Mouse (Mus musculus): ENCODE data around the gene Tmcc1.
"Not testable (repeated sequence)": the region's sequence is repeated elsewhere in the genome, so short reads cannot be mapped to it uniquely, and the experiment has no call there.

The Tmcc1 gene

DNA sequence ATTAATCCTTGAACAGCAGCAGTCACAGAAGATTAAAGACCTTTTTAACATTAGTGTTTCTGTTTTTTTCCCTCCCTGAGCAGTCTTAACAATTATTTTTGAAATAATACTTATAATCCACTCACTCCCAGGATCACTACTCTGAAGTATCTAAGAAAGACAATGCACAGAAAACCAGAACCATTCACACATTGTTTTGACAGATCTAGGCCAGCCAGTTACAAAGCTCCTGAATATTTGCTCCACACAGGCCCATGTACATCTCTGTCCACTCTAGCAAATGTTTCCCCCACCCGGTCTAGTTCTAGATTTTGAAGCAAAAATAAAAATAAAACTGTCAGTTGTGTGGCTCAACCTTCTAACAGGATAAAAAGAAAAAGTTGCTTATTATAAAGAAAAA is 45.9 kb downstream of the Tmcc1 start:
- DNase-seq (ENCODE audit: low read depth, low spot score), result no peak

DNA sequence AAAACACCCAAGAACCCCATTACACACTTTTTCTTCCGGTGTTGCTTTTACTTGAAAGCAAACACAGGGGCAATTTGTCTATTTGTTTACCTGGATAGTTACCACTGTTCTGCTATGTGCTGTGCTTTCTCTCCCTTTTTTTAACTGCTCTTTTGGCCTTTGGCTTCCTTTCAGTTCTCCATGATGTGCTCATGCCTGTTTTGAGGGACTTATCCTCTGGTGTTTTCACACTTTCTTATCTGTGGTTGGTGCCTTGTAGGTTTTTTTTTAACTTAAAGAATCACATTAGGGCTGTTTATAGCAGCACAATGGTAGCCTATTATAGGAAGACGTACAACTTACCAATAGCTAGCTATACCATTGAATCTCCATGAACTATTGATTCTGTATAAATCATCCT is 51.6 kb downstream of the Tmcc1 start:
- DNase-seq (ENCODE audit: low read depth, low spot score), result no peak

GRCm38 (mm10) chr6:116140782-116141181 is 52.5 kb downstream of the Tmcc1 start:
- no peak for DNase-seq (ENCODE audit: low read depth, low spot score)

GRCm38 (mm10) chr6:116139143-116139856 is 54.0 kb downstream of the Tmcc1 start:
- DNase-seq (ENCODE audit: low read depth, low spot score), result peak; percentile 12

DNA sequence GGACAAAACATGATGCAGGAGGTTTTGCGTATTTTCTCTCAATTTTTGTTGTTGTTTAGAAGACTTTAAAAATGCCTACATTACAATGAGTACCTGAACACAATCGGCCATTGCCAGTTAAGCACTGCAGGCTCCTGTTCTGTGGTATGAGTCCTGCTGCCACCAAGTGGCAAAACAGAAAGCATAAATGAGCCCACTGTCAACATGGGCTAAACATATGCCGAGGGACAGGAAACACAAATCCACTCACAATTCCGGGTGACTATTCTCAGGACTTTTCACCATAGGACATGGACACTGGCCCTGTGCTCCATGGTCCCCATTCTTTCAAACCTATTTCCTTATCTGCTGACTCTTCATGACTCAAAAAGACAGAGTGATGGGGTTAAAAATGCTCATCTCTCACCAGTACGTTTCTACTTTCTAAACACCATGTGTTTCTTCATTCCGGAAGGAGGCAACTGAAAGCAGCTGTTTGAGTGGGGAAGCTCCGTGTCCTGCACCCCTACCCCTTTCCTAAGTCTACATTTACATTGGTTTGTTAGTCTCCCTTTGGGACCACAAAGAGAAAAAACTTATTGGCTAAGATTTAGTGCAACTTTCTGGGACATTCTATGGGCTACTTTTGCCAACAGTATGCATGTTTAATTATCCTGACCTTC is 57.2 kb downstream of the Tmcc1 start:
- no peak for DNase-seq (ENCODE audit: low read depth, low spot score)

GRCm38 (mm10) chr6:116133756-116134155 is 59.5 kb downstream of the Tmcc1 start:
- DNase-seq (ENCODE audit: low read depth, low spot score), result peak; percentile 12

DNA sequence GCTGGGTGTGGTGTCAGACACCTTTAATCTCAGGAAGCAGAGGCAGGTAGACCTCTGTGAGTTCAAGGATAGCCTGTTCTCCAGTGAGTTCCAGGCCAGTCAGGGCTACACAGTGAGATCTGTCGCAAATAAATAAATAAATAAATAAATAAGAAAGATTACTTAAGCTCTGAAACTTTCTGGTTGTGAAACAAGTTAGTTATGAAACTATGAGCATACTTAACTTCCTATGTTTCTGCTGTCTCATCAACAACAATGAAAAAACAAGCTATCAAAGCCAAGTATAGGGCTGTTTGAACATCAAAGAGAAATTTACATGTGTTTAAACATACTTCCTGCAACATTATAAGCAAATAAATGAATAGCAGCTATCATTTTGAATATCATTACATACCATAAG is 61.5 kb downstream of the Tmcc1 start:
- no peak for DNase-seq (ENCODE audit: low read depth, low spot score)

DNA sequence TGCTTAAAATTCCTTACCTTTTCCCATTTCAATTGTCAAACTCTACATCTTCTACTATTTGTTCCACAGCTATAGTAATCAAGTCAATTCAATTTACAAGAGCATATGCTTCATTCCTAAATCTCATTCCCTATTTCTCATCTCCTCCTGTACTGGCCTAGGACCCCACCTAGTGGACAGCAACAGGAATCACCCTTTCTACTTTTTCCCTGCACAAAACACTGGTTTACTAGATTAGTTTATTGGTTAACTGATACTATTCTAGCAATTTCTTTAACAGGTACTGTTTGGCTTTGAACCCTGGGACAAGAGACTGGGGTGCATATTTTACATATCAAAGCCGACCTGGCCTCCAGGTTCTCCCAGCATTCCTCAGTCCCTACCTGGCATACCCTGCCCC is 64.6 kb downstream of the Tmcc1 start:
- DNase-seq (ENCODE audit: low read depth, low spot score), result peak; percentile 53

- no peak for DNase-seq (ENCODE audit: low read depth, low spot score)
Measured at GRCm38 (mm10) chr6:116127918-116128443, 65.3 kb downstream of the Tmcc1 start.

DNA sequence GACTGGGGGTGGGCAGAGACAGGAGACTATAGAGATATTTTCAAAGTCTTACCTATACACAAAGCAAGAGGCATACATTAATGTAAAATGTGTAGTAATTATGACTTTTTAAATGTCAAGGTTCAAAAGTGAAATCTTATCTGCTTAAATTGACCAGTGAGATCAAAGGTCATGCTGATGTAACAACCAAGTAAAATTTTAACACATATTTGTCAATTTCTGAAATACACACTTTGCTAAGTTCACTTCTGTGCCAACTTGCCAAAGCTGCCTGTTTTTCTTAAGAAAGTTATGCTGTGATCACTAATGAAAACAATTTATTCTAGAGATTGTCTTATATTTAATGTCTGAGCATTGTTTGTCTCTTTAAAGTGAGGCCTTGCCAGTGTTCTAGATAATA is 66.7 kb downstream of the Tmcc1 start:
- no peak for DNase-seq (ENCODE audit: low read depth, low spot score)

- DNase-seq (ENCODE audit: low read depth, low spot score), result no peak
Measured at GRCm38 (mm10) chr6:116122881-116123280, 70.4 kb downstream of the Tmcc1 start.

DNA sequence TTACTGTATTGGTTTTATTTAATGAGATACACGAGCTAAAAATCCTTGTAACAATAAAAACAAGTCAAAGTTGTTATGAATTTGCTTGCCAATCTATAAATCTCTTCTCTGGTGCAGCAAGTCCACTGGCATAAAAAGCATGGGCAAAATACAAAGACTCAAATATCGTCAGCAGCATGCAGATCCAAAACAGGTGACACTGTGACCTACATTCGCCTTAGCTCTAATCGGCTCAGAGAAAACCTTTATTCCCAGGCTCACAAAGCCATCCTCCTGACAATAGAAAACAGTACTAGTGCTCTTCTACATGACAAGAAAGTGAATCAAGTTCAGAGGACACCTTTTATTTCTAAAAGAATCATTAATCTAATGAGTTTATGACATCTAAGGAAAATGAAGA is 73.6 kb downstream of the Tmcc1 start:
- DNase-seq (ENCODE audit: low read depth, low spot score), result no peak

DNA sequence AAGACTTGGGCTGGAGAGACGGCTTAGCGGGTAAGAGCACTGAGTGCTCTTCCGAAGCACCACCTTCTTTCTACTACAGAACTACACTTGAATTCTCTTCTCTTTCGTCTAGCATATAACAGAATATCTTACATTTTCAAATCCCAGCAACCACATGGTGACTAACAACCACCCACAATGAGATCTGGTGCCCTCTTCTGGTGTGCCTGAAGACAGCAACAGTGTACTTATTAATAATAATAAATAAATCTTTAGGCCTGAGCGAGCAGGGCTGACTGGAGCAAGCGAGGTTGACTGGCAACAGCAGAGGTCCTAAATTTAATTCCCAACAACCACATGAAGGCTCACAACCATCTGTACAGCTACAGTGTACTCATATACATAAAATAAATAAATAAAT is 76.7 kb downstream of the Tmcc1 start:
- DNase-seq (ENCODE audit: low read depth, low spot score), result not testable (repeated sequence)

GRCm38 (mm10) chr6:116110588-116110987 is 82.7 kb downstream of the Tmcc1 start:
- DNase-seq (ENCODE audit: low read depth, low spot score), result no peak

- peak; percentile 93 for DNase-seq (ENCODE audit: low read depth, low spot score)
Measured at GRCm38 (mm10) chr6:116107471-116108358, 85.6 kb downstream of the Tmcc1 start.

DNA sequence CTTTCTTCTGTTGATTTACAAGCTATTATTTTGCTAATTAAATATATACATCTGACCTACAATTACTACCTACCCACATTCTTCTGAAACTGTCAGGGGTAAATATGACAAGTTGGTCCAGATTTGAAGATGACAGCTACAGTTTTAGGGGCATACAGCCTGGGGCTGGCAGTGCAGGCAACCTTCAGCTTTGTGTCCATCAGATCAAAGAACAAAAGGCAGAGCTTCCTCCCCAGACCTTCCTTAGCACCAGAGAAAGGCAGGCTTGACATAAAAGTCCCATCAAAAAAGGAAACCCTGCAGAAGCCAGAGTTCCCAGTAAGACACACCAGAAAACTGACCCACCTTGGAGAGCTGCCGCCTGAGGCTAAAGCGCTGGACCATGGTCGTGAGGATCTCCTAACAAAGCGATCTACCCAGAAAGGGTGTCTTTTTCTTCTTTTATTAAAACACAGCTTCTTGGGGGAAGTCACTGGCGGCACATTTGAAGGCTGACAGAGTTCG is 86.3 kb downstream of the Tmcc1 start:
- no peak for DNase-seq (ENCODE audit: low read depth, low spot score)

- no peak for DNase-seq (ENCODE audit: low read depth, low spot score)
Measured at GRCm38 (mm10) chr6:116097579-116097978, 95.7 kb downstream of the Tmcc1 start.

DNA sequence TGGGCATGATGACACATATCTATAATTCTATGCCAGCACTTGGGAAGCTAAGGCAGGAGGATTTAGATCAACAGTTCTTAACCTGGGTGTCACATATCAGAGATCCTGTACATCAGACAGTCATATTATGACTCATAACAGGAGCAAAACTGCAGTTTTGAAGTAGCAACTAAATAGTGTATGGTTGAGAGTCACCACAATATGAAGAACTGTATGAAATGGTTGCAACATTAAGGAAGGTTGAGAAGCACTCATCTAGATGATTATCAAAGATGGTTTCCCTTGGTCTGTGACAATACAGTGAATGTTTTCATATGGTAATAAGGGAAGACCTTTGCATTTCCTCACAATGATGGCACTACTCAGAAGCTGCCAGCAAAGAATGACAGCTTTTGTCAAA is 103.9 kb downstream of the Tmcc1 start:
- no peak for DNase-seq (ENCODE audit: low read depth, low spot score)

DNA sequence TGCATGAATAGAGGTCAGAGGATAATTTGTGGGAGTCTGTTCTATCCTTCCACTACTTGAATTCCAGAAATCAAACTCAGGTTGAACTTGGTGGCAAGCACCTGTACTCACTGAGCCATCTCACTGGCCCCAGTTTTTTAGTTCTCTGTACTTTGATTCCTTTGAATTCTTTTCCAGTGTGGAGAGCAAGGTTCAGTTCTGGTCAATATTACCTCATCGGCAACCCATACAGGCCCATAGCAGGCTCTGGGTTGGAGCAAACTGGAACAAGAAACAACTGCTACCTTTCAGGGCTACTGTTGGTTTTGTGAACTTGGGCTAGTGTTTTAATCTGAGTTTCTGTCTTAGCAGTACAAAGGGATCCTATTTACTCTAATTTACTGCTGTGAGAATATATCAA is 107.2 kb downstream of the Tmcc1 start:
- no peak for DNase-seq (ENCODE audit: low read depth, low spot score)

- no peak for DNase-seq (ENCODE audit: low read depth, low spot score)
Measured at GRCm38 (mm10) chr6:116082239-116082638, 111.0 kb downstream of the Tmcc1 start.

DNA sequence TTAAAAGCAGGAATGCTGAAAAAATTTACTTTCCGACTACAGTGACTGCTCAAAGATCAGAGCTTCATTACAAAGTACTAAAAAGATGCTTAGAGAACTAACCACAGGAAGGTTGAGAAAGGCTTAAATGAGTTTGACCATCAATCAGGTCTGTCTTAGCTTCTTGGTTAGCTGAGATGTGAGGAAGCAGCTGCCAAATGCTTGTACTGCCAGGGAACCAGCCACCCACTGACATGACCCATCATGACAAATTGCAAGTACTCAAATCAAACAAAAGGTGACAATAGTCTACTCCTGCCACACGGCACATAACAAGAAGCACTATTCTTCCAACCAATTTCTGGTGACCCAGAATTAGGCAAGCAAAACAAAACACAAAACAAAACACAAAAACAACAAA is 111.9 kb downstream of the Tmcc1 start:
- peak; percentile 57 for DNase-seq (ENCODE audit: low read depth, low spot score)

DNA sequence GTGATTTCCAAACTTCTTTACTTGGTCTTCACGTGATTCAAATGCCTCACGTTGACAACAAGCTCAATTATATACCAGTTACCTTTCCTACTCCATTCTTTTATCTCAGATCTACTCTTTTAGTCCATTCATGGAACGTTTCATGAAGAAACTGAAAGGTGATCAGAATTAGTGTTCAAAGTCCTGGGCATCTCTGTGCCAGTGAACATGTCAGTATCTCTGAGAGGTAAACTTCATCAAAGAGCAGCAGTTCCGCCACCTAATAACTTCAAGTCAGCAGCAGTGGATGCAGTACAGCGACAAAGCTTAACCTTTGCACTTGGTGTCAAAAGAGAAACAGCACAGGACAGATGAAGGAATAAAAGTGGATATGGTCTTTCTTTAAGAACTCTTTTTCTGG is 112.5 kb downstream of the Tmcc1 start:
- DNase-seq (ENCODE audit: low read depth, low spot score), result no peak
